Mouse (Mus musculus) layer of hippocampus, adult 2 months (tissue): ENCODE data around the gene Sh3bgrl. TPM values are rescaled to one million over a fixed set of nuclear protein-coding genes. Genes with fewer than 3 reads are reported as not detected.

Source experiments
- DNase-seq, 2 experiments: peaks; one replicate each; pipeline ENCODE4 v3.0.0; 2022; ENCODE audit warnings: low spot score in 2 of 2
- H3K27ac ChIP-seq: fragments of 200-600 bp; 2 replicates; pipeline ENCODE4 v1.8.1; 2022
- H3K4me3 ChIP-seq: fragments of 200-600 bp; 2 replicates; pipeline ENCODE4 v1.8.1; 2022; ENCODE audit warnings: mild to moderate bottlenecking
- CTCF ChIP-seq: fragments of 200-600 bp; conservative IDR thresholded peaks from 2 replicates; pipeline ENCODE4 v1.8.1; 2022; ENCODE audit warnings: antibody characterized with exemption, mild to moderate bottlenecking, moderate library complexity
- total RNA-seq, 2 experiments: library from RNA; stranded (reverse); gene quantifications; 2 replicates each; pipeline ENCODE4 v1.2.3; 2021

The Sh3bgrl gene
- total RNA-seq, 2 experiments from 2014 or later: 82.6 to 82.7 TPM

DNA sequence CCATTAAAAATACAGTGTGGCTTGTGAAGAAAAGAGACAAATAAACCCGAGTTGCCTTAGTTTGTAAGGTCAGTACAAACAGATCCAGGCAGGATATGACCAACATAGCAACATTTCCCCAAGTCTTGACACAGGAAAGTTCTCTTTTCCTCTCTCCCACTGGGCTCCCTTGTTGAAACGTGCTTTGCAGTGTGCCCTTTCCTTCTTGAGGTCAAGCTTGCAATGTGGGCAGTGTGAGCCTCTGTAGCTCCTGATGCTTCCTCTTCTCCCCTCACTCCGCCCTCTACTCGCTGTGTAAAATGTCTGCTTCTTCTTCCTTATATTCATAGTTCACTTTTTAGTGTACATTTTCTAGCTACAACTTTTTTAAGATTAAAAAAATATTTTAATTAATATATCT lies 96.3 kb downstream of the Sh3bgrl start:
- no peak for TF ChIP-seq CTCF

DNA sequence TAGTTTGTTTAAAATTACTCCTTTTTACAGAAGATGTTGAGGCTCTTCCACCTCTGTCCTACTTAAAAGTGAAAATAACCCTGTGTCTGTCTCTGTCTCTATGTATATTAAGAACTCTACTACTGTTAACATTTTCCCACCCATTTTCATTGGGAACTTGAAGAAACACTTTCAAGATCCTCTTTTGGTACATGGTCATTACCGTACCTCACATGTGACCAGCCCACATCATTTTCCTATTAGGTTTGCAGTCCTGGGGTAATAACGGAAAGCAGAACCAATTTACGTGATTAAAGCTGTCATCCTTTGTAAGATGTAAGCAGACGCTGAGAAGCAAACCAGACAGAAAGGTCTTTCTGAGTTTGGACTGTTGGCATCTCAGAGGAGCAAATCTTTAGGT lies 101.3 kb downstream of the Sh3bgrl start, which contains the start of gene Gm6377:
Gene Gm6377, plus strand, starts transcription at position 289 of the 400 bp plus-strand sequence.
- Histone ChIP-seq H3K4me3 (no peak within 1 kb of the TSS), H3K27ac (no peak within 1 kb of the TSS)
- TF ChIP-seq CTCF: no peak
- DNase-seq: no peak

More for the DNA sequence above, 96.3 kb downstream of the Sh3bgrl start:
- DNase-seq: no peak
- Histone ChIP-seq H3K4me3 (no peak overlapping the region), H3K27ac (no peak overlapping the region)

- TF ChIP-seq CTCF: no peak
- Histone ChIP-seq H3K27ac (no peak overlapping the region), H3K4me3 (no peak overlapping the region)
- no peak for DNase-seq
Observed at GRCm38 (mm10) chrX:109207843-109208242, 112.7 kb downstream of the Sh3bgrl start.

DNA sequence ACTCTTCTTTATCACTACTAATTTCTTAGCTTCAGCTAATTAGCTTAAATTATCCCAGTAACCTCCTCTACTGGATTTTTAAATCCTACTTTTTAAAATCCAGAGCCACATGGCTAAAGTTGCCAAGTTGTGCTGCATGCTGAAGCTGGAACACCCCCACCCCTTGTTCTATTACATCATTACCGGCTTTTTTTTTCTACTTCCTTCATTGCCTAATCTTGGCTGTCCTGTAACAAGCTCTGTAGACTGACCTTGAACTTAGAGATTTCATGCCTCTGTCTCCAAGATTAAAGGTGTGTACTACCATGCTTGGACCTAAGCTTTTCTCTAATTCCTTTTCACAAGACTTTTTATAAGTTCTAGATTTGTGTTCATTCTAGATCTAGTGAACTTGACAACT lies 133.6 kb downstream of the Sh3bgrl start:
- H3K4me3 ChIP-seq: no peak overlapping the region
- no peak for TF ChIP-seq CTCF
- no peak overlapping the region for H3K27ac ChIP-seq
- DNase-seq: no peak

GRCm38 (mm10) chrX:109235383-109236036 lies 140.3 kb downstream of the Sh3bgrl start:
- TF ChIP-seq CTCF: no peak
- DNase-seq: no peak
- Histone ChIP-seq H3K4me3 (no peak overlapping the region), H3K27ac (no peak overlapping the region)

GRCm38 (mm10) chrX:109238163-109238562 lies 143.0 kb downstream of the Sh3bgrl start:
- DNase-seq: no peak
- TF ChIP-seq CTCF: peak; percentile 80

More at GRCm38 (mm10) chrX:109238163-109238562, 143.0 kb downstream of the Sh3bgrl start:
- H3K4me3 ChIP-seq: no peak overlapping the region
- no peak overlapping the region for H3K27ac ChIP-seq

Other genes with a start within 250 kb of the Sh3bgrl start
- gene Hmgn5, start 82.0 kb upstream of the Sh3bgrl start, total RNA-seq: 10 to 100 TPM in 1 of 2 experiments, 1 to 10 TPM in 1; 9.1 to 10.4 TPM
- not detected for gene Gm6377, start 101.4 kb downstream of the Sh3bgrl start, total RNA-seq